Mouse (Mus musculus) fibroblast of lung, adult 2 months (primary cell): Measurements from ENCODE around the gene 2310011J03Rik.
A peak's percentile ranks its signal among the peaks of the same experiment; 100 is the strongest.
"Not testable (repeated sequence)": the region's sequence is repeated elsewhere in the genome, so short reads cannot be mapped to it uniquely, and the experiment has no call there.

Experiments used
- DNase-seq: peaks from one replicate; pipeline ENCODE4 v3.0.0-alpha.2; 2011; ENCODE audit warnings: low read depth

2310011J03Rik gene

DNA sequence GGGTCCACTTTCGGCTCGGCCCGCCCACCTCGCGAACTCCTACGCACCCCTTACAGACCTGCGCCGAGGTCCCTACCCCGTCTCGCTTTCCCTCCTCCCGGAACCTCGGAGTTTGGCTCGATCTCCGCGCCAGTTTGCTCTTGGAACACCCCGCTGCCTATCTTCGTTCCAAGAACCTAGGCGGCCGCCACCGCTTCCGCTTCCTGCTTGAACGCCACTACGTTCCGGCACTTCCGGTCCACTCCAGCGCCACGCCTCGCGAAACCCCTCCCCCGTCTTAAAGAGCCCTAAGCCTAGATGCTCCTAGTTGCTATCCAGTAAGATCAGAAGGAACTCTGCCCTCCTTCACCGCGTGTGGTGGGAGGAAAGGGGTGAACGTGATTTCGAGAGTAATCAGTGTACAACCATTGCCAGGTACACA, at the start of gene 2310011J03Rik:
Gene 2310011J03Rik, minus strand, starts transcription at position 198 of the 421 bp plus-strand sequence.
- peak; percentile 66 for DNase-seq

DNA sequence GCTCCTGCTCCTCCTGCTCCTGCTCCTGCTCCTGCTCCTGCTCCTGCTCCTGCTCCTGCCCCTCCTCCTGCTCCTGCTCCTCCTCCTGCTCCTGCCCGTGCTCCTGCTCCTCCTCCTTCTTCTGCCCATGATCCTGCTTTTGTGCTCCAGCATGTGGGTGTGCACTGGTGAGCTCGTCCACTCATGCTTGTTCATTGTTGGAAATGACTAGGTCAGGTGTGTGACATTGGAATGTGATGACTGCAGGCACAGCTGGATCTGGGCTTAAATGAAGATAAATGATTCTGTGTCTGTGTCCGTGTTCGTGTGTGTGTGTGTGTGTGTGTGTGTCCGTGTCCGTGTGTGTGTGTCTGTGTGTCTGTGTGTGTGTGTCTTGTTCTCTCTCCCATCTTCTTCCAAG, 48.1 kb upstream of the 2310011J03Rik start:
- DNase-seq = no peak

DNA sequence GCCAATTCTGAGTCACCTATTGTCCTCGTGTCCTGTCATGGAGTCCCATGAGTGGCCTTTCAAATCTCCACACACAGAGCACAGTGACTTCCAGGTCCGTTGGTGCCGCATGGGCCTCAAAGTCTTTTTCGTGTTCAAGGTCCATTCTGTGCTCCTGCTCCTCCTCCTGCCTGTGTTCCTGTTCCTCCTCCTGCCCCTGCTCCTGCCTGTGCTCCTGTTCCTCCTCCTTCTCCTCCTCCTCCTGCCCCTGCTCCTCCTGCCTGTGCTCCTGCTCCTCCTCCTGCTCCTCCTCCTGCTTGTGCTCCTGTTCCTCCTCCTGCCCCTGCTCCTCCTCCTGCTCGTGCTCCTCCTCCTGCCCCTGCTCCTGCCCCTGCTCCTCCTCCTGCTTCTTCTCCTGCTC, 47.6 kb upstream of the 2310011J03Rik start:
- no peak for DNase-seq

DNA sequence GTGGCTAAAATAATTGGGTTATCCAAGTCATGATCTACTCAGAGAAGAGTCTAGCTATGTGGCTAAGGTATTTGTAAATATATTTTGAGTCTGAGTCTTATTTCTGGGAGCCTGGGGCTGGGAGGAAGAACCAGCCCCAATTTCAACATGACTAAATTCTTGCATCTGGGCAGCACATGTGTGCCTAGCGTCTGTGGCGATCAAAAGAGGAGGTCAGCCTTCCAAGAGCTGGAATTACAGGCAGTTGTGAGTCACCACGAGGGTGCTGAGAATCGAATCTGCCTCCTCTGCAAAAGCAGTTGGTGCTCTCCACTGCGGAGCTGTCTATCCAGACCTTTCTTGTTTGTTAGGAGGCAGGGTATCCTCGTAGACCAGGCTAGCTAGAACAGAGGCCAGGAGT, 45.4 kb upstream of the 2310011J03Rik start:
- no peak for DNase-seq

DNA sequence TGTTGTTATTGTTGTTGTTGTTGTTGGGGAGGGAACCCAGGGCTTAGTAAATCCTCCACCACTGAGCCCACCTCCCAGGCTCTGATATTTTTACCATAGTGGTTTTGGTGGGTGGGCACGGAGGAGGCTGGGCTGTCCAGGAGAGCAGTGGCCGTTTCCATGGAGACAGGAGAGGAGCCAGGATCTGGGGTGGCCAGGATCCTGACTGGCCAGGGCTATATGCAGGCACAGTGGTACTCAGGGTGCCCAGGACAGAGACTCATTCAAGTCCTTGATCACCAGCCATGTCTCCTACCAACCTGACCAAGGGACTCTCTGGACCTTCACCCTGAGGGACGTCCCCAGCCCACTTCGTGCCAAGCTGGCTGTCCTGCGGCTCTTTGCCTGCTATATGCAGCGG, 43.4 kb upstream of the 2310011J03Rik start:
- no peak for DNase-seq

DNA sequence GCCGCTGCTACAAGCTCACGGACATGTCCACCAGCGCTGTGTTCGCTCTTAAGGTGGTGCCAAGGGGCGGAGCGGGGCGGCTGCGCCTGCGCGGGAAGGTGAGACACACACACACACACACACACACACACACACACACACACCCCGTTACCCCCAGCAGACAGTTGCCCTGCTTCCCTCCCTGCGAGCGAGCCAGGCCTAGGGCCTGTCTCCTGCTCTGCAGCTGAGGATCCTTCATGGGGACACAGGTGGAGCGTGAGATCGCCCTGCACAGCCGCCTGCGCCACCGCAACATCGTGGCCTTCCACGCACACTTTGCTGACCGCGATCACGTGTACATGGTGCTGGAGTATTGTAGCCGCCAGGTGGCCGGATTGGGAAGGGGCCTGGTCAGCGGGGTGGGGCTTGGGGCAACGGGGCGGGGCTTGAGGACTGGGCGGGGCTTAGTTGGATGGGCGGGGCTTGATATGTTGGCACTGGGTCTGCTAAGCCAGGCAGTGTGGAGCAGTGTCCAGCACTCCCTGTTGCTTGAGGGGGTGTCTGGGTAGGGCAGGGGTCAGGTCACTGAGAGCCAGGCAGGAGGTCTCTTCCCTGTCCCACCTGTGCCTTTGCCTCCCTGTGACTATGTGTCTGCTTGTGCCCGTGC, 37.8 kb upstream of the 2310011J03Rik start:
- DNase-seq = no peak

DNA sequence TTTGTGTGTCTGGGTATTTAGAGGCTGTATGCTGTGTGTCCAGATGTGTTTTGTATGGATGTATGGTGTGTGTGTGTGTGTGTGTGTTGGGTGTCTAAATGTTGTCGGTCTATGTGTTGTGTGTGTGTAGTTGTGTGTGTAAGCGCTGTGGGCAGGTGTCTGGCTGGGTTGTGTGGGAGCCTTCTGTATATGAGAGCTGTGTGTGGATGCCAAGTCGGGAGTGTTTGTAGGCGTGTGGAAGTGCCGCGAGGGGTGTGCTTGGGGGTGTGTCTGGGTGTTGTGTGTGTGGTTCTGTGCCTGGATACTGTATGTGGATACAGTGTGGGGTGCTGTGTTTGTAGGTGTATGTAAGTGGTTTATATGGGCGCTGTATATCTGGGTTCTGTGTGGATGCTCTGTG, 37.0 kb upstream of the 2310011J03Rik start:
- no peak for DNase-seq

DNA sequence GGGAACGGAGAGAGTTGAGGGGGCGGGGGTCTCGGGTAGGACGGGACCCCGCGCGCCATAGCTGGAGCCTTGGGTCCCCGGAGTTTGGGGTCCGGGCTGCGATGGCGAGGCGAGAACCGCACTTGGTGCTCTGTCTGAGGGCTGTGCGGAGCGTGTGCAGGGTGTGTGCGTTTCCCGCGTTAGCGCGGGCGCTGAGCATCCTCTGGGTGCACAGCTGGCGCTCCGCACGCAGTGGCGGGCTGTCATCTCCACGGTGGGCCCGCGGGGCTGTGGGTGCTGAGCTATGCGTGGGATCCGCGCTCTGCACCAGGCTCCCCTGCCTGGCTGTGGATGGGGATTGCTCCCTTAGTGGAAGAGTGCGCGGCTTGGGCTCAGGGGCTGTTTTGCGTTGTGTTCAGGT, 36.4 kb upstream of the 2310011J03Rik start:
- no peak for DNase-seq

DNA sequence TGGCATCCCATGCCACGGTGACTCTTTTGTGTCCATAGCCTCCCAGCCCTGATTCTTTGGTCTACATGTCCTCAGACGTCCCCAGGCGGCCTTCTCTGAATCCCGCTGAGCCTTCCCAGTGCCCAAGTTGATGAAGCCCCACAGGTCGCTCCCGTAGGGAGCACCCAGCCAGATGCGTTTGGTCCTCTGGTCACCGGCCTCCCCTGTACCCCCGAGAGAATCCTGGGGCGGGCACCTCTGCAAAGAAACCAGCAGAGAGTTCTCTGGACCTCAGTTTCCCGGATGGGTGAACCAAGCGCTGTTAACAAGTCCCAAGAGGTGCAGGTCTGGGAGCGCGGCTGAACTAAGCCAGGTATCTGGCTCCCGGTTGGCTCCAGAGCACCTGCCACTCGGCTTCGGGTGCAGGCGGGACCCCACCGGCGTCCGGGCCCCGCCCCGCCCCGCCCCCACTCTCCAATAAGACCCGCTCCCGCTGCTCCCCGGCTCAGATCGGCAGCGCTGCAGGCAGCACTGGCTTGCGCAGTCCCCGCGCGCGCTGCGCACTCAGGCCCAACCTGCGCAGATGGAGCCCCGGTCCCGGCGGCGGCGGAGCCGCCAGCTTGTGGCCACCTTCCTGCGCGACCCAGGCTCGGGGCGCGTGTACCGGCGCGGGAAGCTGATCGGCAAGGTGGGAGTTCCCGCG, 35.8 kb upstream of the 2310011J03Rik start, which contains the start of gene Plk5:
Gene Plk5, plus strand, starts transcription at position 459 of the 682 bp plus-strand sequence.
- no peak for DNase-seq

DNA sequence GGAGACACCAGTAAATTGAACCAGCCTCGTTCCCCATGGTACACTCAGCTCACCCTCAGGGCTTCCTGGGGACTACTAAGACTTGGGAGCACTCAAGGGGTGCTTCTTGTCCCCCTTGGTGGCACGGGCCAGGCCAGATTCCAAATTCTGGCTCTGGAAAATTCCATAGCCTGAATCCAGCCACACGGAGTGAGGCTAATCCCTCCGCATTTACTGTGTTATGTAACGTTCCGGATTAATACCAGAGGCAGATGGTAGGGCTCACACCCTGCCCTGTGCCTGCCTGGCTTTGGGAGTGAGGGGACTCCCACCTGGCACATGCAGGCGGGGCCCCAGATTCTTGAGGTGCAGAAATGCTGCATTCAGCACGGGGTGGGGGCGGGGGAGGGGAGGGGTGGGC, 35.1 kb upstream of the 2310011J03Rik start:
- no peak for DNase-seq

DNA sequence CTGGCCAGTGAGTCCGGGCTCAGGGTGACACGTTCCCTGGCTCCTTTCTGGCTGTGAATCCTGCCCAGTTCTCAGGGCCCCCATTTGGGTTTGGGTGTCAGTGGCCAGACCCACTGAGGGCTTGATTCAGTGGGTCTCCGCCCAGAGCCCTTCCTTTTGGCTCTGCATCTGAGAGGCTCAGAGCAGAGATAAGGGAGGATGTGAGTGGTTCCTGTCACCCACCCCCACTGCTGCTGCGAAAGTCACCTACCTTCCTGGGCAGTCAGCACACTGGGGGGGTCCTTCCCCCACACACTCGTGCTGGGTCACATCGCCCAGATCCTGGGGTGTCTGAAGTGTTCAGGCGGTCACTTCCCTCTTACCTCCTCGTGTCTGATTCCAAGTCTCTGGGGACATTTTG, 32.4 kb upstream of the 2310011J03Rik start:
- no peak for DNase-seq

DNA sequence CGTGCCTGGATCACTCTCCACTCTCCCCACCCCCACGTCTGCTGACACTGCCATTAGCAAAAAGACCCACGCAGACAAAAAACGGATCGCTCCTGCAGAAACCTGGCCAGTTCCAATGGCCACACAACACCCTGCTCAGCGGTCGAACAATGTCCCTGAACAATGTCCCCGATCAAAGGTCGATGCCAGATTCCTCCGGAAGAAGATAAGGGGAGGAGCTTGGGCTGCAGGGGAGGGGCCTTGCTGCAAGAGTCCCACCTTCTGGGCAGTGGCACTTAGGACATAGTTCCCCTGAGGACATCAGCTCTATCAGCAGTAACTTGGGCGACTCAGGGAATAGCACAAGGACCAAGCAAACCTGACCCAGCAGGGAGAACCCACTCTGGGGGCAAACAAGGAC, 31.6 kb upstream of the 2310011J03Rik start:
- no peak for DNase-seq

DNA sequence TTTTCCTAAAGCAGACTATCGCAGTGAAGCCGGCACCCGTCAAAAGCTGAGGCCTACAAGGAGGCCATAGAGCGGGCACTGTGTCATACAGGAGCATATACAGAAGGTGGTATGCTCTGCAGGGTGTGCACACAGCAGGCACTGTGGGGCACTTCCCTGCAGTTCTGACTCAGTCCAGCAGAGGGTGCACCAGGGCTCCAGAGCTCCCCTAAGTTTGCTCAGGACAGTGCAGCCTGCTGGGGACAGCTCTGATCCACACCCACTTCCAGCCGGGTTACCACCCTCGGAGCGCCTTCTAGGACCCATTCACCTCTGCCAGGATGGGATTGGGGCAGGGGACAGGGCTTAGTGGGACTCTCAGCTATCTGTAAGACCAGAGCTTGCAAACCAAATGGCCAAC, 30.0 kb upstream of the 2310011J03Rik start:
- DNase-seq = peak; percentile 48

DNA sequence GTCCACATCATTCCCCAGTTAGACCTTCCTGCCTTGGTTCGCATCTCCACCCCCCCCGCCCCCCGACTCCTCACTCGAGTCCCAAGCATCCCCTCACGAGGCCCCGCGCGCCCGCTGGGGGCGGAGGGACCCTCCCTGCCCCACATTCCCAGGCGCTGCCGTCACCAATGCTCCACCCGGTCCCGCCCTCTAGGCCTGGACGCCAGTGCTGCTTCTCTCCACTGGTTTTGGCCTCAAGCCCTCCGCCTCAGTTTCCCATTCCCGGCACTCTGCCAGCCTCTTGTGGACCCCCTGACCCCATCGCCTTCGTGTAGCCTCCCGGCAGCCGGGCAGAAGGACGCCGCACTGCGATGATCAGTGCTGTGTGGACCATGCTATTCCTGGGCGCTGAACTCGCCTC, 28.6 kb upstream of the 2310011J03Rik start:
- no peak for DNase-seq

DNA sequence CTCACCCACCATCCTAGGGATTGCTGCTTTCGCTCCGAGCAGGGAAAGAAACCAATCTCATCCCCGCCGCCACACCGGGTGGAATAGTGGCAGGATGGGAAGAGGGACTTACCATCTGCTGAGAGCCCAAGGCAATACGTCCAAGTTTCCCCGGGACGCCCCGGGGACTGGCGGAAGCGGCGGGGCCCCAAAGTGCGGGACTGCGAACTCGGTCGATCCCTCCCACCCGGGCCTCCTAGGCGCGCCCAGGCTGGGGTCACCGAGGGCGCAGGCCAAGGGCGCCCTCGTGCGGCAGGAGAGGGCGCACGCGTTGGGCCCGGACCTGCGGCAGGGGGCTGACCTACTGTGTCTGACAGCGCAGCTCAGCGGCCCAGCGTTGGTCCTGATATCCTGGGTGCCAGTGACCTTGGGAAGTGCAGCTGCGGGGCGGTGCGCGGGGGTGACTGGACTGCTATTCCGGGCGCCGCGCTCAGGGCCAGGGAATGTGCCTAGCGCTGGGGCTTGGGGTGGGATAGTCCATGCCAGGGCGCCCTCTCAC, 28.0 kb upstream of the 2310011J03Rik start, which contains the start of gene Adamtsl5:
Gene Adamtsl5, minus strand, starts transcription at position 169 of the 538 bp plus-strand sequence.
- DNase-seq = peak; percentile 39

DNA sequence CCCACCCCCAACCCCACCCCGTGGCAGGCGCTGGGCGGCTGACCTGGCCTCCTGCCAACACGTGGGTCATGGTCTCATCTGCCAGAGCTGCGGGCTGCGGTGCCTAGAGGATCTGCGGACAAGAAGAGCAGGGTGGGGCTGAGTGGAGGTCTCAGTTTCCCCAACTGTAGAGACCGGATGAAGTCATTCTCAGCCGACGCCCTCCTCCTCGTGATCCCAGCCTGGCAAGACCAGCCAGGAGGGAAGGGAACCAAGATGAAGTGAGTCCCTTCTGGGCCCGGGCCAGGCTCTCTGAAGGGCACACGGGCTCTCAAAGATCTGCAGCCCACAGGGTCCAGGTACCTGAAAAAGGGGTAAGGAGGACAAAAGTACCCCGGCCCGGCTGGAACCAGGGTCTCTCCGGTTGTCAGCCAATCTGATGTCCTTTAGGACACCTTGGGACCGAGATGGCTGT, 27.2 kb upstream of the 2310011J03Rik start:
- no peak for DNase-seq

DNA sequence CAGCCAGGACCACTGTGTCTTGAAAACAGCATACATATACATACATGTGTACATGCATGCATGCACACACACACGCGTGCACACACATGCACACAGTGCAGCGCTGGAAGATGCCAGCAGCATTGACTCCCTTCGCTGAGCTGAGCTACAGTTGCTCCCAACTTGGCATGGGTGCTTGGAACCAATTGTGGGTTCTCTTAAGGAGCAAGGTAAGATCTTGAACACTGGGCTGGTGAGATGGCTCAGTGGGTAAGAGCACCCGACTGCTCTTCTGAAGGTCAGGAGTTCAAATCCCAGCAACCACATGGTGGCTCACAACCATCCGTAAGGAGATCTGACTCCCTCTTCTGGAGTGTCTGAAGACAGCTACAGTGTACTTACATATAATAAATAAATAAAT, 25.6 kb upstream of the 2310011J03Rik start:
- DNase-seq = not testable (repeated sequence)

DNA sequence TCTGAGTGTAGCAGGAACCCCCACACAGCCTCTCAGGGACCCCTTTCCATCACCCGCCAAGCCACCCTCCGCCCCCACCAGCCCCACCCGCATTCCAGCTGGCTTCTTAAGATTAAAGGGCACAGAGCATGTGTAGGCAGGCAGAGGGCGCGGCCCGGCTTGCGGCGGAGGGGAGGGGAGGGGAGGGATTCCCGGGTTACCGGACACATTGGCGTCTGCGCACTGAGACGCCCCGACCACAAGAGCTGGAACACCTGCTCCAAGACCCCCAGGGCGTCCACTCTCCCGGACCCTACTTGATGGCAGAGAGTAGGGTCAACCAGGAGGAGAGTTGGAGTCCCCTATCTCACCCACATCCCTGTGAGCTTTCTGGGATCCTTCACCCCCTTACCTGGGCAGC, 24.8 kb upstream of the 2310011J03Rik start:
- no peak for DNase-seq

DNA sequence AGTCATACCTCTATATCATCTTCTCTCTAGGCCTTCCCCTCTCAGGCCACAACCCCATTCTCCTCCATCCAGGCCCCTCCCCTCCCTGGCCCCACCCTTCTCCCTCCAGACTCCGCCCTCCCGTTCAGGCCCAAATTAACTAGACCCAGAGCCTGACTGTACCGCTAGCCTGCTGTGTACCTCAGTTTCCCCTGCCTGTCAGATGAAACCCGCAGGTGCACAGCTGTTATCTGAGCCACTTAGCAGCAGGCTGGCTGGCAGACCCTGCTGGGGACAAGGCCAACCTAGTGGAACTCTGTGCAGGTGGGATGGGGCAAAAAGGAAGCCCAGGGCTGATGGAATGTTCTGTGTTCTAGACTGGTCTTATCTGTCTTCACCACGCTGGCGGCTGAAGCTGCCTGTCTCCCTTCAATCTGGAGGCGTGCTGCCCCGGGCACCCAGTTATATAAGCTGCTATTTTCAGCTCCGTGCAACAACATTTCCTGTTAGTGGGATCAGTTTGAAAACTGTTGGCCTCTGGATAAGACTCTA, 23.9 kb upstream of the 2310011J03Rik start:
- DNase-seq = no peak

DNA sequence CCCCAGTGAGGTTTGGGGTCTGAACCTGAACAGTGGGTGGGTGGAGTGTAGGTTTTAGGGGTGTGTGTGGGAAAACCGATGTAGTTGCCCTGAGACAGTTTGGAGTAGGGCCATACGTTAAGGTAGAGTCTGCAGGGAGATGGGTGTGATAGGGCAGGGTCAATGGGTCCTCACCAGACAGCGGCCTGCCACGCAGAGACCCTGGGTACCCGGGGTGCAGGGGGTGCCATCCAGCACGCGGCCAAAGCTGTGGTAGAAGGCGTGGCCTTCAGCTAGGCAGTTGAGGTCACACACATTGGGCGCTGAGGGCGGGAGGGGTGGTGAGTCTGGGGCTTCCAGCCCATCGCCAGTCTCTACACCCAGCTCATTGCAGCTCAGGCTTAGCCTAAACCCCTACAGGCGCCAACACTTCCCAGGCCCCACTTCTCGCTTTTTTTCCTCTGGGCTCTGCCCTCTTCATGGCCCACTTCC, 23.1 kb upstream of the 2310011J03Rik start:
- no peak for DNase-seq

DNA sequence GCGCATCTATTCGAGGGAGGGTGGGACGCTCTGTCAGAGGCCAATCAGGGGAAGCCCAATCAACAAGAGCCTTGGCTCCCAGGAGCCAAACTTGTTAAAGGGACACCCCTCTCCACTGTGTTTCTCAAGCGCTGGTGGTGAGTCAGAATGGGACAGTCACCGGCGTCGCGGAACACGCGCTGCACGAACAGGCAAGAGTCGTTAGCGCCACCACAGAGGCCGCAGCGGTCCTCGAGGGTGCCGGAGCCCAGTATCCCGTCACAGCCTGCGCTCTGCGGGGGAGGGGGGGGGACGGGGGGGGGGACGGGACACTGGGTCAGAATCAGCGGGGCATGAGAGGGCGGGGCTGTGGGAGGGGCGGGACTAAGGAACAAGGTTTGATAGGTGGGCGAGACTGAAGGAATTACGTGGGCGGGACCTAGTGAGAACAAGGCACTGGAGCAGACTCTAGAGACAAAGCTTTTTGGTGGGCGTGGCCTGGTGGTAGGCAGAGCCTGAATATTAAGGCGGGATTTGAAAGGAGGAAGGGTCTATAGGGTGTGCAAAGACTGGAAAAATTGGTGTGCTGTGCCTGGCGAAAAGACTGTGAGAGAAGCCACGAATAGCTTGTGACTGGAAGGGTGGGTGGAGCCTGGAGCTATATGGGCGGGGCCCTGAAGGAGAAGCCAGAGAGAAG, 22.6 kb upstream of the 2310011J03Rik start:
- no peak for DNase-seq

DNA sequence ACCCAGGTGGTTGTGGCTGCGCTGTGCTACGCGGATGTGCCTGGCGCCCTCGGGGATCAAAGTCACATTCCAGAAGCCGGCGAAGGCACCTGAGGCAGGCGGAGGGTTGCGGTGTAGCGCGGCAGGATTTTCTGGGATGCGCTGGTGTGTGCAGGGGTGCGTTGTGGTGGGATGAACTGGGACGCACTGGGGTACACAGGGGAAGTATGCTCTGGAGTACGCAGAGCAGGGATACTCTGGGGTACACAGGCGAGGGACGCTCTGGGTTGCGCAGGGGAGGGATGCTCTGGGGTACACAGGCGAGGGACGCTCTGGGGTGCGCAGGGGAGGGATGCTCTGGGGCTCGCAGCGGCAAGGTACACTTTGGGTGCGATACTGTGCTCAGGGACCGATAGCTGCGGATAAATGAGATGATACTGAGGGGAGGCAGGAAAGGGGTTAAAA, 22.0 kb upstream of the 2310011J03Rik start:
- no peak for DNase-seq
